Comparison of ENCODE assay signal across 7 mouse cellular contexts in the genomic region with DNA sequence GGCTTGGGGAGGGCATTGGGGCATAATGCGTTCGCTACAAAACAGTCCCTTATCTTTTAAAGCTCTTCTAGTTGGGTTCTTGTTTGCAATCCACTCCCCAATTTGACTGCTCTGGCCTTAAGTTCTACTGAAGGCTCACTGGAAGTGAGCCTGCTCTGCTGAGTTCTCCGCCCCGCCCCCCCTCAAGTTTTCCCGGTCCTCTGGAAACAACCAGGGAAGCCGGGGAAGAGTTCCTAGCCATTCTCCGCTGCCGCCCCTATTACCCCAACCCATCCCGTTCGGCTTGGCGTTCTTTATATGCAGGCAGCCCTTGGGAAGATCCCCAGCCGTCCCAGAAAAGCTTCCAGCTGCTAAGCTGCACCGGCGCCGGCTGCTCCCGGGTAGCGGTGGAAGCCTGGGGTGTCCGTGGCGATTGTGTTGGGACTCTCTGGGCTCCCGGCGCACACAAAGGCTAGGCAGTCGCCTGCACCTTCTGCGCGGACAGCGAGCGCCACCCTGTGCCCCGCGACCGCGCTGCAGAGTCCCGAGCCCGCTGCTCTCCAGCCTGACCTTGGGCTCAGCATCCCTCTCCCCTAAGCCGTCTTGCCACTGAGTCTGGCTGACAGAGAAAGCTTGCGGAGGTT. TPM values are rescaled to one million over a fixed set of nuclear protein-coding genes. Genes with fewer than 3 reads are reported as not detected.
DNase-seq lines count a peak whose midpoint lies in the region; ATAC-seq and TF ChIP-seq lines count a peak whose summit lies in the region.

No protein-coding gene starts in this region.

- in situ Hi-C loops in Patski (cut with MboI; ENCODE audit: low pct_unique_long_range_greater_than_20kb), result loop anchor here (5.0 to 25.0 kb wide), 3 partner anchors 398 to 1468 kb away; no protein-coding TSS in a partner anchor

- POLR2A ChIA-PET in Patski (lab: Charles Lee), result no interaction called here

- no peak for DNase-seq in Patski (ENCODE audit: low read depth, low spot score)
- peak; percentile 65 for DNase-seq in brain, adult 2 months (ENCODE audit: low read depth, low spot score)
- peak; percentile 94 for DNase-seq in forebrain, embryonic 11.5 days (ENCODE audit: low spot score)
- DNase-seq in hindbrain, embryonic 14.5 days (ENCODE audit: low spot score), result peak; percentile 79
- peak; percentile 29 to 68 for DNase-seq in left cerebral cortex, postnatal 10 days (ENCODE audit: extremely low spot score in 1 of 2, low spot score in 2 of 2)
- peak; percentile 54 for DNase-seq in right cerebral cortex, postnatal 14 days

- under 1% methylated on average over 34 of the region's 34 CpGs for WGBS in forebrain, embryonic 11.5 days
- WGBS in hindbrain, embryonic 14.5 days, result under 1% methylated on average over 34 of the region's 34 CpGs

- TF ChIP-seq CTCF in Patski (IDR thresholded peaks at IDR 0.05), result no peak

- CTCF ChIA-PET in Patski (lab: Charles Lee), result interaction anchor here (0.8 to 1.8 kb wide), 2 partner anchors 397 to 401 kb away, joined by 3 to 5 read pairs; no protein-coding TSS in a partner anchor

- peak; percentile 99 for ATAC-seq in Patski
- ATAC-seq in forebrain, embryonic 11.5 days (replicated peaks; ENCODE audit: low FRiP score), result peak; percentile 96
- ATAC-seq in hindbrain, embryonic 14.5 days (ENCODE audit: low FRiP score), result peak; percentile 97
- ATAC-seq in megakaryocyte, adult 5-6 weeks (ENCODE audit: poor library complexity, severe bottlenecking), result peak; percentile 93

- no peaks in the 10 kb centered on the region for H3K36me3 ChIP-seq in forebrain, embryonic 11.5 days (ENCODE audit: control insufficient read depth, insufficient read depth, low read length)
- H3K36me3 ChIP-seq in hindbrain, embryonic 14.5 days (replicated peaks; ENCODE audit: control insufficient read depth, insufficient read depth), result no peaks in the 10 kb centered on the region

- H3K4me1 ChIP-seq in forebrain, embryonic 11.5 days (replicated peaks; ENCODE audit: control insufficient read depth, insufficient read depth, low read length), result no peaks in the 10 kb centered on the region; the same call in 1 of the 2 replicates
- H3K4me1 ChIP-seq in hindbrain, embryonic 14.5 days (replicated peaks; ENCODE audit: control insufficient read depth, insufficient read depth, low read length), result peaks cover 7% of the 10 kb centered on the region

- intact Hi-C loops in left cerebral cortex, postnatal 10 days (cut with DNase I), result loop anchor here (5.0 to 10.0 kb wide), 4 partner anchors 398 to 1040 kb away; partner anchors contain the start of gene Sp4

- H3K4me3 ChIP-seq in forebrain, embryonic 11.5 days (ENCODE audit: low read depth, low read length), result peak overlapping the region; percentile 43
- H3K4me3 ChIP-seq in hindbrain, embryonic 14.5 days (replicated peaks; ENCODE audit: low read length), result peak overlapping the region; percentile 38

- peak overlapping the region; percentile 57 for H3K4me2 ChIP-seq in forebrain, embryonic 11.5 days (ENCODE audit: low read depth, low read length, severe bottlenecking)
- peak overlapping the region; percentile 75 for H3K4me2 ChIP-seq in hindbrain, embryonic 14.5 days (replicated peaks)

- H3K27me3 ChIP-seq in Patski, result peaks cover 70% of the 10 kb centered on the region
- H3K27me3 ChIP-seq in forebrain, embryonic 11.5 days (ENCODE audit: control insufficient read depth, insufficient read depth, low read length), result peaks cover 11% of the 10 kb centered on the region
- H3K27me3 ChIP-seq in hindbrain, embryonic 14.5 days (ENCODE audit: control insufficient read depth, insufficient read depth, low read length), result peaks cover 89% of the 10 kb centered on the region

- peak overlapping the region; percentile 75 for H3K27ac ChIP-seq in forebrain, embryonic 11.5 days (ENCODE audit: low read depth, low read length)
- no peak overlapping the region for H3K27ac ChIP-seq in hindbrain, embryonic 14.5 days

- peak overlapping the region; percentile 58 for H3K9ac ChIP-seq in forebrain, embryonic 11.5 days (ENCODE audit: low read length)
- peak overlapping the region; percentile 57; the same call in 1 of the 2 replicates for H3K9ac ChIP-seq in hindbrain, embryonic 14.5 days

- no peaks in the 10 kb centered on the region for H3K9me3 ChIP-seq in forebrain, embryonic 11.5 days (ENCODE audit: control insufficient read depth, low read length)
- H3K9me3 ChIP-seq in hindbrain, embryonic 14.5 days (ENCODE audit: control insufficient read depth, low read length), result no peaks in the 10 kb centered on the region

RNA-seq across cellular contexts. Expression of gene Sp8, which starts 8.8 kb away (rescaled TPM):
- polyA plus RNA-seq in Patski (2021), result 0.03 TPM
- polyA plus RNA-seq in forebrain, embryonic 11.5 days (2014; fragmentation: Nextera tagmentation; extraction: Ambion mirVana), result 21.5 and 24.0 TPM in 2 replicates
- 3.3 TPM in 2 replicates for polyA plus RNA-seq in hindbrain, embryonic 14.5 days (2014; fragmentation: Nextera tagmentation; extraction: Ambion mirVana)
- 1 to 10 TPM; 2.5 to 4.0 TPM for total RNA-seq in left cerebral cortex, postnatal 10 days (2021)
- total RNA-seq in megakaryocyte, adult 5-6 weeks (2015), result not detected in 2 replicates
- total RNA-seq in megakaryocyte, adult 5-6 weeks (2017), result not detected in 2 replicates
